Comparison of ENCODE assay signal across 8 mouse cellular contexts in genomic region chr9:44305466-44306079, GRCm38 (mm10). TPM values are rescaled to one million over a fixed set of nuclear protein-coding genes. Genes with fewer than 3 reads are reported as not detected.
DNase-seq lines count a peak whose midpoint lies in the region; ATAC-seq lines count a peak whose summit lies in the region.

TSS of gene Hinfp (minus strand) at chr9:44305671.

- H3K4me1 ChIP-seq in hindbrain, embryonic 14.5 days (replicated peaks; ENCODE audit: control insufficient read depth, insufficient read depth, low read length) = peaks cover 15% of the 10 kb centered on the region

- peak; percentile 100 for DNase-seq in R1 (ENCODE audit: low read depth, low spot score)
- DNase-seq in cerebellum, postnatal 25 days = peak; percentile 95 to 97
- peak; percentile 91 to 97 for DNase-seq in frontal cortex, postnatal 25 days (ENCODE audit: low spot score in 2 of 2)
- peak; percentile 99 for DNase-seq in hindbrain, embryonic 14.5 days (ENCODE audit: low spot score)
- peak; percentile 99 for DNase-seq in layer of hippocampus, postnatal 36 days
- DNase-seq in lung, postnatal 36 days = peak; percentile 99
- peak; percentile 100 for DNase-seq in retina, postnatal 1 day
- DNase-seq in urinary bladder, adult 18-20 months (ENCODE audit: low spot score in 2 of 2) = peak; percentile 95 to 99

- H3K4me3 ChIP-seq in hindbrain, embryonic 14.5 days (replicated peaks; ENCODE audit: low read length) = peak within 1 kb of the TSS; percentile 97

- H3K4me2 ChIP-seq in hindbrain, embryonic 14.5 days (replicated peaks) = peak within 1 kb of the TSS; percentile 77

- H3K27me3 ChIP-seq in hindbrain, embryonic 14.5 days (ENCODE audit: control insufficient read depth, insufficient read depth, low read length) = no peaks in the 10 kb centered on the region

- peak; percentile 99 for ATAC-seq in hindbrain, embryonic 14.5 days (ENCODE audit: low FRiP score)

- peak within 1 kb of the TSS; percentile 85 for H3K27ac ChIP-seq in hindbrain, embryonic 14.5 days

- H3K9ac ChIP-seq in hindbrain, embryonic 14.5 days = peak within 1 kb of the TSS; percentile 96

- H3K9me3 ChIP-seq in hindbrain, embryonic 14.5 days (ENCODE audit: control insufficient read depth, low read length) = no peaks in the 10 kb centered on the region

- H3K36me3 ChIP-seq in hindbrain, embryonic 14.5 days (replicated peaks; ENCODE audit: control insufficient read depth, insufficient read depth) = peaks cover 24% of the 10 kb centered on the region

- under 1% methylated on average over 54 of the region's 54 CpGs for WGBS in hindbrain, embryonic 14.5 days

RNA-seq across cellular contexts. Expression of gene Hinfp, which starts in this region (rescaled TPM):
- 17.4 and 17.9 TPM in 2 replicates for polyA plus RNA-seq in hindbrain, embryonic 14.5 days (2014; fragmentation: Nextera tagmentation; extraction: Ambion mirVana)
- total RNA-seq in layer of hippocampus, postnatal 36 days (2021) = 10 to 100 TPM; 27.4 to 30.1 TPM

Comparison
In these comparisons a context has a peak if more than half of its experiments do, and no peak if none do; other contexts are left out.
1. Peak in every context shown above with its lines: DNase-seq, ATAC-seq, H3K4me3 ChIP-seq and H3K27ac ChIP-seq.